Mouse (Mus musculus): ENCODE measurements at regions not wholly inside any gene's neighbourhood (a gene's known extent, or its start where the extent isn't known, plus 50 kb on each side); places are given as distances from the start of the nearest gene placed in this dataset.

DNA sequence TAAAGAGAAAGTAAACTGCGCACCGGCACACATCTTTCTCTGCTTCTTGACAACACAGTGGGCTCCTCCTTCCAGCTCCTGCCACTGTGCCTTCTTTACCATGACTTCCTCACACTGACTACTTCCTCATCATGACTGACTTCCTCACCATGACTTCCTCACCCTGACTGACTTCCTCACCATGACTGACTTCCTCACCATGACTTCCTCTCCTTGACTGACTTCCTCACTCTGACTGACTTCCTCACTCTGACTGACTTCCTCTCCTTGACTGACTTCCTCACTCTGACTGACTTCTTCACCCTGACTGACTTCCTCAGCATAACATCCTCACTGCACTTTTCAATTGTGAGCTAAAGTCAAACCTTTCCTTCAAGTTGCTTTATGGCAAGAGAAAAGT is 489.8 kb downstream of the Gbe1 start:
- TF ChIP-seq CTCF (IDR thresholded peaks at IDR 0.05; ENCODE audit: borderline replicate concordance, extremely low read depth, insufficient read depth, insufficient read length) (no peak), POLR2A (IDR thresholded peaks at IDR 0.05; ENCODE audit: borderline replicate concordance, extremely low read depth, insufficient read depth, insufficient read length, poor library complexity, severe bottlenecking) (no peak)

GRCm38 (mm10) chr16:70825910-70826309 is 512.2 kb downstream of the Gbe1 start:
- DNase-seq (ENCODE audit: low read depth), result no peak
- no peak for TF ChIP-seq POLR2A (IDR thresholded peaks at IDR 0.05; ENCODE audit: borderline replicate concordance, extremely low read depth, insufficient read depth, insufficient read length, poor library complexity, severe bottlenecking)
- TF ChIP-seq CTCF (IDR thresholded peaks at IDR 0.05; ENCODE audit: borderline replicate concordance, extremely low read depth, insufficient read depth, insufficient read length), result no peak

More for the DNA sequence above, 489.8 kb downstream of the Gbe1 start:
- DNase-seq (ENCODE audit: low read depth), result no peak

DNA sequence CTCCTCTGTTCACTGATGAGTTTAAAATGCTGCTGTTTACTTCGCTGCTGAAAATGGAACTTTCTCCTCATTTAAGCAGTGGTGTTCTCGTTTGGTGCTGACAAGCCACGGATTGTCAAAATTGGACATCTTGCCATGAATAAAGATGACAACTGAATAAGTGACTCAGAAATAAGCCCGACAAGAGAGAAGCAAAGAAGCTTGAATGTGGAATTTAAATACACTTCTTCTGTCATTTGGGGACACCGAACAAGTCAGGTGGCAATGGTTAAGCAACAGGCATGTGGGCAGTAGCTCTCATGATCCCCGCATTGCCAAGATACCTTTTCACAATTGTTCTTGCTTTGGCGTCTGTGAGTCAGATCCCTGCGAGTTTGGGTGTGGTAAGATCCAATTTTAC is 521.3 kb downstream of the Gbe1 start:
- TF ChIP-seq POLR2A (IDR thresholded peaks at IDR 0.05; ENCODE audit: borderline replicate concordance, extremely low read depth, insufficient read depth, insufficient read length, poor library complexity, severe bottlenecking) (no peak), CTCF (IDR thresholded peaks at IDR 0.05; ENCODE audit: borderline replicate concordance, extremely low read depth, insufficient read depth, insufficient read length) (no peak)
- no peak for DNase-seq (ENCODE audit: low read depth)

DNA sequence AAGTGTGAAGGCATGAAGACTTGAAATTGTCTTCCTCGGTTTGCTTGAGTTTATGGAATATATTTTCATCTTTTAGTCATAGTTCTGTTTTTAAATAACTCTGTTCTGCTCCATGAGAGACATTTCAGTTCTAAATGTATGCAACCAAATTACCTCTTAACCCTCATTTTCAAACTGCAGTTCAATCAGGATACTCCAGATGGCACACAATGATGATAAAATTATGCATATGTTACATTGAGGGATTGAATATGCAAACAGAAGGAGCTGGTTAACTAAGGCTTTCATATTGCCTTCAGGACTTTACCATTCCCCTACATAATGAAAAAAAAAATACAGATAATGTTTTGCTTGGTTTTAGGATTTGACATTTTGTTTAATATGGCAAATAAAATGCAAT is 524.4 kb downstream of the Gbe1 start:
- DNase-seq (ENCODE audit: low read depth), result peak; percentile 66
- no peak for TF ChIP-seq POLR2A (IDR thresholded peaks at IDR 0.05; ENCODE audit: borderline replicate concordance, extremely low read depth, insufficient read depth, insufficient read length, poor library complexity, severe bottlenecking)
- TF ChIP-seq CTCF (IDR thresholded peaks at IDR 0.05; ENCODE audit: borderline replicate concordance, extremely low read depth, insufficient read depth, insufficient read length), result no peak

- TF ChIP-seq POLR2A (IDR thresholded peaks at IDR 0.05; ENCODE audit: borderline replicate concordance, extremely low read depth, insufficient read depth, insufficient read length, poor library complexity, severe bottlenecking), result no peak
- peak; percentile 56; the same call in 1 of the 2 replicates for TF ChIP-seq CTCF (IDR thresholded peaks at IDR 0.05; ENCODE audit: borderline replicate concordance, extremely low read depth, insufficient read depth, insufficient read length)
- peak; percentile 83 for DNase-seq (ENCODE audit: low read depth)
Observed at GRCm38 (mm10) chr16:70868241-70868640, 554.5 kb downstream of the Gbe1 start.

GRCm38 (mm10) chr16:70869205-70869604 is 555.5 kb downstream of the Gbe1 start:
- TF ChIP-seq POLR2A (IDR thresholded peaks at IDR 0.05; ENCODE audit: borderline replicate concordance, extremely low read depth, insufficient read depth, insufficient read length, poor library complexity, severe bottlenecking) (no peak), CTCF (IDR thresholded peaks at IDR 0.05; ENCODE audit: borderline replicate concordance, extremely low read depth, insufficient read depth, insufficient read length) (no peak)
- peak; percentile 59 for DNase-seq (ENCODE audit: low read depth)

DNA sequence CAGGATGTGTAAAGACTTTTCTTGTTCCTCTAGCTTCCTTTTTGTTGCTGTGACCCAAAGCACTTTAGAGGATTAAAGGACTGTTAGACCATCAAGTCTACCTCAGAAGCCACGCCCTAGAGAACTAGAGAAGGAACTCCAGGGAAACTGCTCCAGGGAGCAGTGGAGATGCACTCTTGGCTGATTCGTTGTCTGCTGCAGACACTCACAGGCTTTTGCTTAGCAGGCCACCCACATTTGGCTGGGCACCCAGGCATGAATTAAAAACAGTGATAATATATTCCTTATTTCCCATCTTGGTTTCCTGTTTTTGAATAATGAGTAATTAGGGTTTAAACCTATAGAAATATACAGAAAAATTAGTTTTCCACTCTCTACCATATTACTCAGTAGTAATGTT is 560.3 kb downstream of the Gbe1 start:
- TF ChIP-seq POLR2A (IDR thresholded peaks at IDR 0.05; ENCODE audit: borderline replicate concordance, extremely low read depth, insufficient read depth, insufficient read length, poor library complexity, severe bottlenecking), result no peak
- no peak for TF ChIP-seq CTCF (IDR thresholded peaks at IDR 0.05; ENCODE audit: borderline replicate concordance, extremely low read depth, insufficient read depth, insufficient read length)
- DNase-seq (ENCODE audit: low read depth), result no peak

DNA sequence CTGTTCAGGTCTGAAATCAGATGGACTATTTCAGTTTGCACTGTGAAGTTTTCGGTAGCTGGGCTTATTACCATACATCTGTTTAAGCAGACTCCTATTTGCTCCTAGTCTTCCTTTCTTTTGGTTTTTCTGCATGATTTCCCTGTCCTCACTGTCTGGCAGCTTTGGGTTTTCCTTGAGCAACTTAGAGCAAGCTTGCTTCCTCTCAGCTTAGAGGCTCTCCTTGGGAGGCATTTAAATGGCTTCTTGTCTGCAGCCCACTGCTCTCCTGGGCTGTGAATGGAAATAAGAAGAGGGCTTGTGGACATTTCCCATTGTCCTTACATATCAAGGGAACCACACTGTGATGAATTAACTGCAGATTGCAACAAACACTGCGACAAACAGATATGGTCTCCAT is 566.9 kb downstream of the Gbe1 start:
- TF ChIP-seq POLR2A (IDR thresholded peaks at IDR 0.05; ENCODE audit: borderline replicate concordance, extremely low read depth, insufficient read depth, insufficient read length, poor library complexity, severe bottlenecking) (no peak), CTCF (IDR thresholded peaks at IDR 0.05; ENCODE audit: borderline replicate concordance, extremely low read depth, insufficient read depth, insufficient read length) (no peak)
- DNase-seq (ENCODE audit: low read depth), result peak; percentile 74

- TF ChIP-seq POLR2A (IDR thresholded peaks at IDR 0.05; ENCODE audit: borderline replicate concordance, extremely low read depth, insufficient read depth, insufficient read length, poor library complexity, severe bottlenecking), result no peak
- DNase-seq (ENCODE audit: low read depth), result peak; percentile 71
Observed at GRCm38 (mm10) chr16:70881098-70881850, 567.5 kb downstream of the Gbe1 start.

DNA sequence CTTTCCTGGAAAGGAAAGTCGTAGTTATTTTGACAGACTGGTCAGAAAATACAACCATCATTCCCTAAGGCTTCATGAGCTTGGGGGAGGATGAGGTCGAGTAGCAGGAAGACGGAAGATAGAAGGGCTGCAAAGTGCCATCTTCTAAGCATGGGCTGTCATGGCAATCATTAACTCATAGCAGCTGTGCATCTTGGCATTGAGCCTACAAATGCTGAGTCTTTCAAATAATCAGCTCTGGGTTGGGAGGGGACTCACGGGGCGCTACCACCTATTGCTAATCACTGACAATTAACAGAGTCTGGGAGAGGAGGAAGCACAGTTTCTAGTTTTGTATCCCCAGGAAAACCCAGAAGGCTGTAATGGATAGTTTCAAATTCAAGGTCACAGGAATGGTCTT is 586.3 kb downstream of the Gbe1 start:
- TF ChIP-seq CTCF (IDR thresholded peaks at IDR 0.05; ENCODE audit: borderline replicate concordance, extremely low read depth, insufficient read depth, insufficient read length) (no peak), POLR2A (IDR thresholded peaks at IDR 0.05; ENCODE audit: borderline replicate concordance, extremely low read depth, insufficient read depth, insufficient read length, poor library complexity, severe bottlenecking) (no peak)
- DNase-seq (ENCODE audit: low read depth), result peak; percentile 72

- peak; percentile 43 for DNase-seq (ENCODE audit: low read depth)
- no peak for TF ChIP-seq POLR2A (IDR thresholded peaks at IDR 0.05; ENCODE audit: borderline replicate concordance, extremely low read depth, insufficient read depth, insufficient read length, poor library complexity, severe bottlenecking)
Observed at GRCm38 (mm10) chr16:70920047-70920446, 606.3 kb downstream of the Gbe1 start.

- DNase-seq (ENCODE audit: low read depth), result peak; percentile 15
- TF ChIP-seq CTCF (IDR thresholded peaks at IDR 0.05; ENCODE audit: borderline replicate concordance, extremely low read depth, insufficient read depth, insufficient read length) (no peak), POLR2A (IDR thresholded peaks at IDR 0.05; ENCODE audit: borderline replicate concordance, extremely low read depth, insufficient read depth, insufficient read length, poor library complexity, severe bottlenecking) (no peak)
Observed at GRCm38 (mm10) chr16:70929651-70930050, 615.9 kb downstream of the Gbe1 start.
